In the genomic region with DNA sequence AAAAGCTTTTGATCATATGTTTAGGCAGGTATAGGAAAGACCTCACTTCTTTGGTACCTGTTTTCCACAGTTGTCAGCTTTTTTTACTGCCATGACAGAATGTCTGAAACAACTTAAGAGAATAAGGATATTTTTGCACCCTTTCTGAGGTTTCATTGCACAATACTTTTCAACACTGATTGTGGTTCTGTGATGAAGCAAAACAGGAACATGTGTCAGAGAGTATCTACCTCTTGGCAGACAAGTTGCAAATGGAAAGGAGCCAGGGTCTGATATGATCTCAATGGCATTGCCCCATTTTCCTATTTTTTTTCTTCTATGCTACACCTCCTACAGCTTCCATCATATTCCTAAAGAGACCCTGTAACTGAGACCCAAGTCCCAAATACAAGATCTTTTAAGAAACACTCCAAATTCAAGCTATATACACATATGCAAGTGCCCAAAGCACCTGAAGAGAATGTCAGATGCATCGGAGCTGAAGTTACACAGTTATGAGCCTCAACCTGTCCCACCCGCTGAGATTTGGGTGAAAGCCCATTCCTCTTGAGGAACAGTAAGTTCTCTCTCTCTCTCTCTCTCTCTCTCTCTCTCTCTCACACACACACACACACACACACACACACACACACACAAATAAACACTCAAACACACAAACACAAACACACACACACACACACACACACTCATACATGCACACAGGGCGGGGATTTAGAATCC, we compare ENCODE assay signal across 13 mouse cellular contexts.
"Had no signal": no experiment of that assay in that cellular context is flagged by ENCODE, and none has a peak within 500 bp of the region (broad histone marks: within the 10 kb centered on the region; RNA-seq: fewer than 3 reads in every experiment).

No protein-coding gene starts in this region.

- DNase-seq: lung, adult 18-20 months; lung, embryonic 14.5 days; lung, postnatal 10 days; lung, postnatal 4 days; midbrain, embryonic 14.5 days; retina, postnatal 1 day; right cerebral cortex, adult 18-20 months; right cerebral cortex, postnatal 25 days; right cerebral cortex, postnatal 4 days; spleen, adult 18-20 months; thymus, adult 18-20 months; thymus, postnatal 14 days; thymus, postnatal 36 days had no signal
